Mouse (Mus musculus): ENCODE measurements around the gene Slc7a15.
"Not testable (repeated sequence)": the region's sequence is repeated elsewhere in the genome, so short reads cannot be mapped to it uniquely, and the experiment has no call there.

Slc7a15 gene

GRCm38 (mm10) chr12:8598966-8599365 lies at the start of gene Slc7a15:
TSS of gene Slc7a15 (minus strand) at chr12:8599066.
- in situ Hi-C loops (cut with MboI; ENCODE audit: low sequenced_read_pairs): not testable (repeated sequence)

GRCm38 (mm10) chr12:8648211-8648610 lies 49.3 kb upstream of the Slc7a15 start:
- in situ Hi-C loops (cut with MboI; ENCODE audit: low sequenced_read_pairs): not testable (repeated sequence)

- in situ Hi-C loops (cut with MboI; ENCODE audit: low sequenced_read_pairs): no loop called here
Observed at GRCm38 (mm10) chr12:8641425-8641735, 42.5 kb upstream of the Slc7a15 start.

- in situ Hi-C loops (cut with MboI; ENCODE audit: low sequenced_read_pairs): no loop called here
Observed at GRCm38 (mm10) chr12:8640711-8641424, 42.0 kb upstream of the Slc7a15 start.

GRCm38 (mm10) chr12:8640186-8640585 lies 41.3 kb upstream of the Slc7a15 start:
- in situ Hi-C loops (cut with MboI; ENCODE audit: low sequenced_read_pairs): not testable (repeated sequence)

GRCm38 (mm10) chr12:8638411-8639087 lies 39.7 kb upstream of the Slc7a15 start:
- in situ Hi-C loops (cut with MboI; ENCODE audit: low sequenced_read_pairs): not testable (repeated sequence)

- in situ Hi-C loops (cut with MboI; ENCODE audit: low sequenced_read_pairs): no loop called here
Observed at GRCm38 (mm10) chr12:8636945-8637344, 38.1 kb upstream of the Slc7a15 start.

GRCm38 (mm10) chr12:8635546-8635945 lies 36.7 kb upstream of the Slc7a15 start:
- in situ Hi-C loops (cut with MboI; ENCODE audit: low sequenced_read_pairs): no loop called here

- in situ Hi-C loops (cut with MboI; ENCODE audit: low sequenced_read_pairs): no loop called here
Observed at GRCm38 (mm10) chr12:8634306-8634705, 35.4 kb upstream of the Slc7a15 start.

GRCm38 (mm10) chr12:8632737-8633365 lies 34.0 kb upstream of the Slc7a15 start:
- in situ Hi-C loops (cut with MboI; ENCODE audit: low sequenced_read_pairs): no loop called here

- in situ Hi-C loops (cut with MboI; ENCODE audit: low sequenced_read_pairs): no loop called here
Observed at GRCm38 (mm10) chr12:8631691-8632090, 32.8 kb upstream of the Slc7a15 start.

GRCm38 (mm10) chr12:8629537-8629936 lies 30.7 kb upstream of the Slc7a15 start:
- in situ Hi-C loops (cut with MboI; ENCODE audit: low sequenced_read_pairs): no loop called here

GRCm38 (mm10) chr12:8620678-8621018 lies 21.8 kb upstream of the Slc7a15 start:
- in situ Hi-C loops (cut with MboI; ENCODE audit: low sequenced_read_pairs): no loop called here

- in situ Hi-C loops (cut with MboI; ENCODE audit: low sequenced_read_pairs): no loop called here
Observed at GRCm38 (mm10) chr12:8619827-8620677, 21.2 kb upstream of the Slc7a15 start.

GRCm38 (mm10) chr12:8618271-8618670 lies 19.4 kb upstream of the Slc7a15 start:
- in situ Hi-C loops (cut with MboI; ENCODE audit: low sequenced_read_pairs): no loop called here

GRCm38 (mm10) chr12:8609070-8609469 lies 10.2 kb upstream of the Slc7a15 start:
- in situ Hi-C loops (cut with MboI; ENCODE audit: low sequenced_read_pairs): no loop called here

- in situ Hi-C loops (cut with MboI; ENCODE audit: low sequenced_read_pairs): no loop called here
Observed at GRCm38 (mm10) chr12:8595611-8596010, 3.3 kb downstream of the Slc7a15 start.

- in situ Hi-C loops (cut with MboI; ENCODE audit: low sequenced_read_pairs): not testable (repeated sequence)
Observed at GRCm38 (mm10) chr12:8591326-8591725, 7.5 kb downstream of the Slc7a15 start.

GRCm38 (mm10) chr12:8573405-8573804 lies 25.5 kb downstream of the Slc7a15 start:
- in situ Hi-C loops (cut with MboI; ENCODE audit: low sequenced_read_pairs): no loop called here

- in situ Hi-C loops (cut with MboI; ENCODE audit: low sequenced_read_pairs): not testable (repeated sequence)
Observed at GRCm38 (mm10) chr12:8571903-8572341, 26.9 kb downstream of the Slc7a15 start.

- in situ Hi-C loops (cut with MboI; ENCODE audit: low sequenced_read_pairs): not testable (repeated sequence)
Observed at GRCm38 (mm10) chr12:8571287-8571902, 27.5 kb downstream of the Slc7a15 start.

All from CH12F3 (cell line).